Mouse (Mus musculus): Measurements from ENCODE around the gene Rftn1. TPM values are rescaled to one million over a fixed set of nuclear protein-coding genes. Genes with fewer than 3 reads are reported as not detected.
"Not testable (repeated sequence)": the region's sequence is repeated elsewhere in the genome, so short reads cannot be mapped to it uniquely, and the experiment has no call there.

Rftn1 gene
- polyA plus RNA-seq, 1 experiment from 2014 or later: 14.3 TPM

DNA sequence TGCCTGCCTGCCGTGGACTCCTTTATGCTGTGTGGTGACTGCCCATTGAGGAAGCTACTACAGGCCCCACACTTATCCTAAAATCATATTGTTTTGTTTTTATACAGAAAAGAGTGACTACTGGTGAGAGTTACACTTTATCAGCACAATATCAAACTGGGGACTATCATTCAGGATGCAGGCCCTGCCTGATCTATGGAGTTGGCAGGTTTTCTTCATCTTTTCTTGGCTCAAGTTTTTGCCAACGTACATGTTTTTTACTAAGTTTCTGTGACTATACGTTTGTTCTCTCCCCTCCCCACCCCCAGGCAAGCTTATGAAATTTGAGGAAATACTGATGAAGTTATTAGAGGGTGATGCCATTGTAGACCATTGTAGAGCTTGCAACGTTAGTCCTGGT is 27.5 kb upstream of the Rftn1 start:
- Histone ChIP-seq H3K9me3 (no peaks in the 10 kb centered on the region), H3K27ac (no peak overlapping the region), H3K36me3 (no peaks in the 10 kb centered on the region), H3K4me3 (no peak overlapping the region), H3K9ac (no peak overlapping the region), H3K4me1 (no peaks in the 10 kb centered on the region), H3K4me2 (replicated peaks) (no peak overlapping the region), H3K27me3 (replicated peaks) (no peaks in the 10 kb centered on the region)
- no peak for ATAC-seq (ENCODE audit: low FRiP score, low read depth)
- 84% methylated on average over 4 of the region's 4 CpGs for WGBS

DNA sequence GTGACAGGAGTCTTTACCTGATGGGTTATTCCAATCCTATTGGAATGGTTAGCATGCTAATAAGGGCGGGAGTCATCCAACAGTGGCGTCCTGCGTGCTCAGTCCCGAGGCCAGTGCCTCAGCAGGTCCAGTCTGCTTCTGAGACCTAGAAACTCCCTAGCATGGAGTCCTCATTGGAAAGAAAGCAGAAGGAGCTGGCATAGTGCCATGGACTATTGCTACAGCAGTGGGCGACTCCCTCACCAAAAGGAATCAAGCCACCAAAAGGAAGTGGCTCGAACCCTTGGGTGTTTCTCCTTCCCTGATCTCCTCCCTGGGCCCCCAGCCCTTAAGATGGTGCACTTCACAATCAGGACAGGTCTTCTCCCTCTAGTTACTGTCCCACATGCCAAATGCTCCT is 24.6 kb upstream of the Rftn1 start:
- 92% methylated on average over 6 of the region's 6 CpGs for WGBS
- Histone ChIP-seq H3K4me2 (replicated peaks) (no peak overlapping the region), H3K9me3 (no peaks in the 10 kb centered on the region), H3K4me3 (no peak overlapping the region), H3K4me1 (no peaks in the 10 kb centered on the region), H3K9ac (no peak overlapping the region), H3K27ac (no peak overlapping the region), H3K36me3 (no peaks in the 10 kb centered on the region), H3K27me3 (replicated peaks) (no peaks in the 10 kb centered on the region)
- ATAC-seq (ENCODE audit: low FRiP score, low read depth): no peak

DNA sequence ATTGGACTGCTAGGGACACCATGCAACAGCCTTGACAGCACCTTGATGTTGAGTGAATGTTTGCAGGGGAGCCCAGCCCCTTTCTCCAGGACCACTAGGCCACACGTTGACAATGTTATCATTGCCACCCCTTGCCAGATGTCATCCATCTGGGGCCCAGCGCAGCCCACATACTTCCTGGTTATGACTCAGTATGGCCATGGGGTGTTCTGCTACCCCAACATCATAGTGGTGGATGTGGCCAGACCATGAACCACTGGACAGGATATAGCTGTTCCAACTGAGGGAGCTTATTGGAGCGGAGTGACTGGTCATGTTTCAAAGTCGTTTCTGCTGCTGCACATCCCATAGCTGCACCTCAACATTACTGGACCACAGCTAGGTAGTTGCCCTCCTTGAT is 22.6 kb upstream of the Rftn1 start:
- H3K4me1 ChIP-seq: no peaks in the 10 kb centered on the region
- 83% methylated on average over 4 of the region's 4 CpGs for WGBS
- ATAC-seq (ENCODE audit: low FRiP score, low read depth): no peak

DNA sequence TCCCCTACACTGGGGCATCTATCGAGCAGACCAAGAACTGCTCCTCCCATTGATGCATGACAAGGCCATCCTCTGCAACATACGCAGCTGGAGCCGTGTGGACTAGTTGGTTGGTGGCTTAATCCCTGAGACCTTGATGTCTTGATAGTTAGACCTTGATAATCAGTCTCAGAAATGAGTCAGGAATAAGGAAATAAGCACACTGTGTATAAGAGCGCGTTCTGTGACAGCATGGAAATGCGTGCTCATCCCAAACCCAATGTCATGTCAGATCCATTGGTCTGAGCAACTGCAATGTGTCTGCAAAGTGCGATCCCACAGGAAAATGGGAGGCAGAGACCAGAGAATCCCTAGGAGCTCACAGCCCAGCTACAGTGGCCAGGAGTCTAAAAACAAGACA is 21.3 kb upstream of the Rftn1 start:
- no peak overlapping the region for H3K27ac ChIP-seq
- H3K4me2 ChIP-seq (replicated peaks): no peak overlapping the region
- no peak for ATAC-seq (ENCODE audit: low FRiP score, low read depth)
- H3K27me3 ChIP-seq (replicated peaks): no peaks in the 10 kb centered on the region
- H3K4me1 ChIP-seq: no peaks in the 10 kb centered on the region
- no peaks in the 10 kb centered on the region for H3K36me3 ChIP-seq
- no peak overlapping the region for H3K9ac ChIP-seq
- WGBS: 95% methylated on average over 7 of the region's 7 CpGs
- no peaks in the 10 kb centered on the region for H3K9me3 ChIP-seq
- H3K4me3 ChIP-seq: no peak overlapping the region

More for the DNA sequence above, 22.6 kb upstream of the Rftn1 start:
- no peak overlapping the region for H3K9ac ChIP-seq
- no peaks in the 10 kb centered on the region for H3K27me3 ChIP-seq (replicated peaks)
- no peaks in the 10 kb centered on the region for H3K9me3 ChIP-seq
- H3K4me3 ChIP-seq: no peak overlapping the region
- no peaks in the 10 kb centered on the region for H3K36me3 ChIP-seq
- no peak overlapping the region for H3K4me2 ChIP-seq (replicated peaks)
- H3K27ac ChIP-seq: no peak overlapping the region

DNA sequence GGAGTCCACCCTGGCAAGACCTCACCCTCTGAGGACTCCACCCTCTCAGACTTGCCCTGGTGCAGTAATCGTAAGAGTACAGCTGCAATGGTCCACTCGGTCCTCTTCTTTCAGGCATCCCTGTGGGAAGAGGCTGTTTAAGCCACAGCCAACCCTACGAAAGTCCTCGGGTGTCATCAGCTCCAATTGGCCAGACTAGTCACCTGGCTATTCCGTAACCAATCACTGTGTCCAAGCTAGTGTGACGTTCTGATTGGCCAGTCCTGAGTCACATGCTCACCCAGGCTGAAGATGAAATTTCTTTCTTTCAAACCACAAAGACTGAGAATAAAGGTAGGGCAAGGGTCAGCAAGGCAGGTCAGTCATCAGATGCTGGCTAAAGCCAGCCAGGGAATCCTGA is 19.4 kb upstream of the Rftn1 start:
- Histone ChIP-seq H3K9me3 (no peaks in the 10 kb centered on the region), H3K27me3 (replicated peaks) (no peaks in the 10 kb centered on the region), H3K4me3 (no peak overlapping the region), H3K27ac (no peak overlapping the region), H3K4me2 (replicated peaks) (no peak overlapping the region), H3K36me3 (no peaks in the 10 kb centered on the region), H3K9ac (no peak overlapping the region), H3K4me1 (no peaks in the 10 kb centered on the region)
- WGBS: 94% methylated on average over 6 of the region's 6 CpGs
- no peak for ATAC-seq (ENCODE audit: low FRiP score, low read depth)

DNA sequence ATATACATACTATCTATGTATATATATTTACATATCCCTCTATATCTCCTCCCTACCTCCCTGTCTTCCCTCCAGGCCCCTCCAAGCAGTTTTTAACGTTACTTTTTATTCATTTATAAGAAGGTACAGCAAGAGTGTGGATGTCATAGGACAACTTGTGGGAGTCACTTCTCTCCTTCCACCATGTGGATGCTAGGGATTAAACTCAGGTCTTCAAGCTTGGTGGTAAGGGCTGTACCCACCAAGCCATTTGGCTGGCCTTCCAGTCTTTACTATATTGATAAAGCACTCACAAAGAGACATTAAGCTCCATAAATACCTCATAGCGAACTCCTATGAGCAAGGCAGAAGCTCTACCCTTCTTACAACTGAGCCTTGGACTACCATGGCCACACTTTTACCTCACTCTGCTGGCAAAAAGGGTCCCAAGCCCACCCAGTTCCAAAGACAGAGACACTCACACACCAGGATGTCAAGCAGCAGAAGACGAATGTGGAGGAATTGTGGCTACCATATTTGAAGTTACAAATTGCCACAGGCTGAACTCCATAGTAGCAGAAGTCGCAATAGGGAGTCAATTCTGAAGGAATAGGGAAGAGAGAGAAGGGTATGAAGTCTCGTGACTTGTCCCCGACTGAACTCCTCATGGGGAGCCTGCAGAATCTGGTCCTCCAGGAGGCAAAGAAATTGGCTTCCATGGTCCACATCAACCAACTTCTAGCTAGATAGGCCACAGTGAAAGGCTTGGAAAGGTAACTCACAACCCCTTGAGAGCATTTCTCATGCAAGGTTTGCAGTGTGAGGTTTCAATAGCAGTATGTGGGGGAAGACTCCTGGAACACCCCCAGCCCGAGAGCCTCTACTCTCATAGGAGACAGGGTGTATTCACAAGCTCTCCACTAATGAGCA is 17.9 kb upstream of the Rftn1 start:
- Histone ChIP-seq H3K9ac (no peak overlapping the region), H3K4me1 (no peaks in the 10 kb centered on the region), H3K27me3 (replicated peaks) (no peaks in the 10 kb centered on the region), H3K36me3 (no peaks in the 10 kb centered on the region), H3K9me3 (no peaks in the 10 kb centered on the region), H3K4me3 (no peak overlapping the region), H3K27ac (no peak overlapping the region), H3K4me2 (replicated peaks) (no peak overlapping the region)
- ATAC-seq (ENCODE audit: low FRiP score, low read depth): no peak
- 85% methylated on average over 7 of the region's 7 CpGs for WGBS

DNA sequence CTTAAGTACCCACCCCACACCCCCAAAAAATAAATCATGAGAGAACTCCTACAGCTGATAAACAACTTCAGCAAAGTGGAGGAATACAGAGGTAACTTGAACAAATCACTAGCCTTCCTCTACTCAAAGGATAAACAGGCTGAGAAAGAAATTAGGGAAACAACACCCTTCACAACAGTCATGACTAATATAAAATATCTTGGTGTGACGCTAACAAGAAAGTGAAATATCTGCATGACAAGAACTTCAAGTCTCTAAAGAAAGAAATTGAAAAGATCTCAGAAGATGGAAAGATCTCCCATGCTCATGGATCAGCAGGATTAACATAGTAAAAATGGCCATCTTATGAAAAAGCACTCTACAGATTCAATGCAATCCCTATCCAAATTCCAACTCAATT is 15.8 kb upstream of the Rftn1 start:
- H3K9me3 ChIP-seq; H3K27ac ChIP-seq; H3K9ac ChIP-seq; H3K4me3 ChIP-seq; H3K36me3 ChIP-seq; ATAC-seq (ENCODE audit: low FRiP score, low read depth); H3K27me3 ChIP-seq (replicated peaks); H3K4me2 ChIP-seq (replicated peaks); H3K4me1 ChIP-seq: not testable (repeated sequence)
- whole genome bisulfite sequencing: 91% methylated on average over 1 of the region's 1 CpGs

DNA sequence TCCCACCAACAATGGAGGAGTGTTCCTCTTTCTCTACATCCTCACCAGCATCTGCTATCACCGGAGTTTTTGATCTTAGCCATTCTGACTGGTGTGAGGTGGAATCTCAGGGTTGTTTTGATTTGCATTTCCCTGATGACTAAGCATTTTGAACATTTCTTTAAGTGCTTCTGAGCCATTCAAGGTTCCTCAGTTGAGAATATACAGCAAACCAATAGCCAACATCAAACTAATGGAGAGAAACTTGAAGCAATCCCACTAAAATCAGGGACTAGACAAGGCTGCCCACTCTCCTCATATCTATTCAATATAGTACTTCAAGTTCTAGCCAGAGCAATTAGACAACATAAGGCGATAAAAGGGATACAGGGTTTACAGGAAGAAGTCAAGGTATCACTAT is 15.4 kb upstream of the Rftn1 start:
- H3K9me3 ChIP-seq: not testable (repeated sequence)

DNA sequence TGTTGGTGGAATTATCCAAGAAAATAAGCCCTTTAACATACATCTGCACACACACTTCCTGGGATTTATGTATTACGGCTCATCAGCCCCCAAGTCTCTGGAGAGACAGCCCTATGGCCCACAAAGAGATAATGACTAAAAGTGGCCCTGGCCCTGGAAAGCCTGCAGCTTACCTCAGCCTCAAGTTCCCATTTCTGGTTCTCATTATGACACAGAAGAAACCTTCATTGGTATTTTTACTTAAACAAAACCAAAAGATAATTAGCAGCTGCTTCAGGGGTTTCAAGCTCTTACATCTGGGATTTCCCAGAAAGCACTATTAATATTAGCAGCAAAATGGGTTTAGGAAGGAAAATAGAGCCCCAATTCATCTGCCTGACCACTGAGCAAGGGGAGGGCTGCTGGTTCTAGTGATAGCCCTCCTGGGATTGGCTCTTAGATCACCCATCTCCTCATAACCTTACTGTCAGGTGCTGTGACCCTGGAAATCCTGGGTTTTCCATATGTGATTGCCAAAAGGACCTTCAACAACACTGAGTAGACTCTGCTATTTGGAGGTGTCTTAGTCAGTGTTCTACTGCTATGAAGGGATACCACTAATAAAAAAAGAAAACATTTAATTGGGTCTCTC is 14.8 kb upstream of the Rftn1 start:
- Histone ChIP-seq H3K4me3 (no peak overlapping the region), H3K9me3 (no peaks in the 10 kb centered on the region), H3K4me1 (no peaks in the 10 kb centered on the region), H3K27ac (no peak overlapping the region), H3K36me3 (no peaks in the 10 kb centered on the region), H3K4me2 (replicated peaks) (no peak overlapping the region), H3K9ac (no peak overlapping the region), H3K27me3 (replicated peaks) (no peaks in the 10 kb centered on the region)
- ATAC-seq (ENCODE audit: low FRiP score, low read depth): no peak
- WGBS: 85% methylated on average over 1 of the region's 1 CpGs

More for the DNA sequence above, 15.4 kb upstream of the Rftn1 start:
- ATAC-seq (ENCODE audit: low FRiP score, low read depth); H3K36me3 ChIP-seq; H3K4me2 ChIP-seq (replicated peaks); H3K27ac ChIP-seq; H3K4me1 ChIP-seq; H3K9ac ChIP-seq; H3K27me3 ChIP-seq (replicated peaks); H3K4me3 ChIP-seq: not testable (repeated sequence)
- WGBS: 89% methylated on average over 2 of the region's 2 CpGs

DNA sequence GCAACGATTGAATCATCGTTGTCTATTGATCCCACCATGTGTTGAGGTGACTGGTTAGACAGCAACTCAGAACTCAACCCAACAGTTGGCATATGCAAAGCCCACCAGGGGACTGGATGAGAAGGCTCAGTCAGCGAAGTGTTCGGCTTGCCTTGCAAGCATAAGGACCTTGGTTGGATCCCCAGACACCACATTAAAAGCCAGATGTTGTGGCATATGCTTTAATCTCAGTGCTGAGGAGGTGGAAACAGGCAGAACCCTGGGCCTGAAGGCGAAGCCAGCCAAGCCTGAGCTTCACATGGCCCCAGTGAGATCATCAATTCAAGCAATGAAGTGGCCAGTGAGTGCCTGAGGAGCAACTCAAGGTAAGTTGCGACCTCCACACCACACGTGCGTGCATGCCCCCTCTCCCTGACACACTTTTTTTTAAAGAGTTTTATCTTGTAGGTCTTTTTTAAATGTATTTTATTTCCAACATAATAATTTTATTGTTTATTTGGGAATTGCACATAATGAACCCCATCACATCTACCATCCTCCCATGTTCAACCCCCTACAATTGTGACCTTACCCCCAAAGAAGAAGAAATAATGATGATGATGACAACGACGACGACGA is 11.5 kb upstream of the Rftn1 start:
- H3K36me3 ChIP-seq: no peaks in the 10 kb centered on the region
- WGBS: 89% methylated on average over 12 of the region's 12 CpGs
- no peaks in the 10 kb centered on the region for H3K4me1 ChIP-seq
- H3K9ac ChIP-seq: no peak overlapping the region
- H3K27me3 ChIP-seq (replicated peaks): no peaks in the 10 kb centered on the region
- H3K27ac ChIP-seq: no peak overlapping the region
- H3K4me3 ChIP-seq: no peak overlapping the region
- no peak for ATAC-seq (ENCODE audit: low FRiP score, low read depth)
- no peaks in the 10 kb centered on the region for H3K9me3 ChIP-seq
- H3K4me2 ChIP-seq (replicated peaks): no peak overlapping the region

DNA sequence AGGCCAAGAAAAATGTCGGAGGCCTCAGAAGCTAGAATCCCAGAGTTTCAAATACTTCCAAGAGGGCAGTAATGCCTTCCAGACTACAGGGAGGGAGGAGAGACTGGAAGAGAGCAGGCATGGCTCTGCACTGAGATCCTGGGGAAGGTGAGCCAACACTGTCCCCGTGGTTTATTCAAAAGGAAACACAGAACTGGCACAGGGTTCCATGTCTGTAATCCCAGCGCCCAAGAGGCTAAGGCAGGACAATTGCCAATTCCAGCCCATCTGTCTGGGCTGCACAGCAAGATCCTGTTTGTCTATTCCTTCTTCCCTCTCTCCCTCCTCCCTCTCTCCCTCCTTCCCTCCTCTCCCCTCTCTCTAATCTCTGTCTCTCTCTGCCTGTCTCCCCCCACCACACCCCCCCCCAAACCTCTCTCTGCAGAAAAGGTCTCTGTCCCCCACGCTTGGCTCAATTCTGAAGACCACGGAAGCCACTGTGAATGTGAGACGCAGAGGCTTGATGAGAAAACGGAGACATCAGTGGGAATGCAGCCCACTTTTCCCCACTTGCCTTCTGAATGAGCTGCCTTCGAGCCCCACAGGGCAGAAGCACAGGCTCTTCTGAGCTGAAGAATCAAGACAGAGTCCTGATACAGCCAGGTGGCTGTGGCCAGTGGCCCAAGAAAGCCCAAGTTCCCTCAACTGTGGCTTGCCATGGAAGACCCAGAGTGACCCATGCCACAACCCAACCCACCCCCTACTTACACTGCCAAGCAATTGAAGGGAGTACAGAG is 8.8 kb upstream of the Rftn1 start:
- no peaks in the 10 kb centered on the region for H3K36me3 ChIP-seq
- H3K9ac ChIP-seq: no peak overlapping the region
- no peak overlapping the region for H3K27ac ChIP-seq
- no peaks in the 10 kb centered on the region for H3K4me1 ChIP-seq
- H3K27me3 ChIP-seq (replicated peaks): 0 out of 2 replicates have a peak, but pooled peaks cover 3% of the 10 kb centered on the region
- H3K4me3 ChIP-seq: no peak overlapping the region
- WGBS: 86% methylated on average over 8 of the region's 8 CpGs
- ATAC-seq (ENCODE audit: low FRiP score, low read depth): no peak
- H3K9me3 ChIP-seq: no peaks in the 10 kb centered on the region
- H3K4me2 ChIP-seq (replicated peaks): no peak overlapping the region

DNA sequence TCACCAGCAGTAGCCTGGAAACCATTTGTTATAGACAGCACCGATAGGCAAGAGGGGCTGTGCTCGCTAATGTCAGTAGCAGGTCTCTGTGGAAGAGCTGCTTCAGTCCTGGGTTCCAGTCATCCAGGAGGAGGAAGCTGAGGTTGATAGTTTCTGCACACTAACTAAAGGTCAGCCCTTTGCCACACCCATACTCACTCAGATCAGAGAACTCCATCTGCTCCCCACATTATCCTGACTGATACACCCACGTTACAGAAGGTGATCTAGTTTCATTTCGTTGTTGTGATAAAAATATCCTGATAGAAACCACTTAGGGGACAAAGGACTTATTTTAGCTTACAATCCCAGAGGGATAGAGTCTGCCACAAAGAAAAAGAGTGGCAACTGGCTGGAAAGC is 7.1 kb upstream of the Rftn1 start:
- ATAC-seq (ENCODE audit: low FRiP score, low read depth): no peak
- no peak overlapping the region for H3K9ac ChIP-seq
- no peaks in the 10 kb centered on the region for H3K36me3 ChIP-seq
- peaks cover 2% of the 10 kb centered on the region; the same call in 1 of the 2 replicates for H3K4me1 ChIP-seq
- H3K27ac ChIP-seq: no peak overlapping the region
- H3K9me3 ChIP-seq: no peaks in the 10 kb centered on the region
- peaks cover 3% of the 10 kb centered on the region; the same call in 1 of the 2 replicates for H3K27me3 ChIP-seq (replicated peaks)
- no peak overlapping the region for H3K4me3 ChIP-seq
- 89% methylated on average over 4 of the region's 4 CpGs for WGBS
- H3K4me2 ChIP-seq (replicated peaks): no peak overlapping the region

Data from neural tube, embryonic 12.5 days (tissue).